ENCODE assay signal across 20 mouse cellular contexts in genomic region chr9:112608932-112609331, GRCm38 (mm10).
DNase-seq lines count a peak whose midpoint lies in the region; ATAC-seq and TF ChIP-seq lines count a peak whose summit lies in the region.
"Had no signal": no experiment of that assay in that cellular context is flagged by ENCODE, and none has a peak within 500 bp of the region (broad histone marks: within the 10 kb centered on the region; RNA-seq: fewer than 3 reads in every experiment).

No protein-coding gene starts in this region.

- H3K4me2 ChIP-seq in liver, postnatal 0 days (ENCODE audit: low read depth, low read length), result no peak overlapping the region
- H3K4me2 ChIP-seq: forebrain, embryonic 13.5 days; heart, embryonic 13.5 days; hindbrain, embryonic 14.5 days; liver, embryonic 11.5 days; lung, embryonic 14.5 days; stomach, embryonic 15.5 days had no signal

- DNase-seq in left cerebral cortex, adult 18-20 months (ENCODE audit: low spot score in 2 of 2), result peak; percentile 30 to 53
- no peak for DNase-seq in left cerebral cortex, postnatal 10 days (ENCODE audit: extremely low spot score in 1 of 2, low spot score in 2 of 2)
- DNase-seq in layer of hippocampus, adult 2 months (ENCODE audit: low spot score in 2 of 2), result peak; percentile 29 to 62
- DNase-seq in left cerebral cortex, adult 9 months (ENCODE audit: low spot score in 2 of 2), result peak; percentile 9 to 57
- DNase-seq in telencephalon, adult 2 months (ENCODE audit: low read depth, low spot score), result peak; percentile 18
- DNase-seq in lung, adult 2 months, result no peak
- DNase-seq in liver, postnatal 0 days, result no peak
- DNase-seq: cerebellum, adult 8-10 months; kidney, adult 9 months; kidney, postnatal 25 days; lung, embryonic 14.5 days; retina, postnatal 1 day; thymus, adult 2 months had no signal

- intact Hi-C loops in left cerebral cortex, postnatal 10 days (cut with DNase I), result no loop called here

- no peaks in the 10 kb centered on the region for H3K9me3 ChIP-seq in liver, postnatal 0 days (ENCODE audit: low read length)
- H3K9me3 ChIP-seq: forebrain, embryonic 13.5 days; midbrain, embryonic 10.5 days; stomach, embryonic 15.5 days had no signal

- no peak for ATAC-seq in liver, postnatal 0 days
- ATAC-seq: forebrain, embryonic 13.5 days had no signal

- 52% methylated on average over 4 of the region's 4 CpGs for WGBS in lung, adult 2 months
- WGBS in liver, postnatal 0 days (ENCODE audit: insufficient replicate concordance), result 40% methylated on average over 4 of the region's 4 CpGs

- H3K27ac ChIP-seq in layer of hippocampus, adult 2 months, result peak overlapping the region; percentile 36
- no peak overlapping the region for H3K27ac ChIP-seq in liver, postnatal 0 days (ENCODE audit: low read depth)
- H3K27ac ChIP-seq: forebrain, embryonic 13.5 days; heart, embryonic 13.5 days; hindbrain, embryonic 14.5 days; macrophage; midbrain, embryonic 10.5 days; stomach, embryonic 15.5 days had no signal

- TF ChIP-seq CTCF in layer of hippocampus, adult 2 months (conservative IDR thresholded peaks at IDR 0.05), result no peak
- TF ChIP-seq CTCF in lung, adult 2 months (IDR thresholded peaks at IDR 0.05; ENCODE audit: insufficient read depth, low read length), result no peak
- no peak for TF ChIP-seq CTCF in liver, postnatal 0 days (IDR thresholded peaks at IDR 0.05; ENCODE audit: low read depth)

- TF ChIP-seq EP300 in liver, postnatal 0 days (IDR thresholded peaks at IDR 0.05; ENCODE audit: low read depth), result no peak

- H3K4me3 ChIP-seq in layer of hippocampus, adult 2 months, result no peak overlapping the region
- H3K4me3 ChIP-seq in lung, adult 2 months (replicated peaks; ENCODE audit: extremely low read depth, low read depth, low read length), result no peak overlapping the region
- no peak overlapping the region for H3K4me3 ChIP-seq in liver, postnatal 0 days (ENCODE audit: low read depth, low read length)
- H3K4me3 ChIP-seq: forebrain, embryonic 13.5 days; heart, embryonic 13.5 days; midbrain, embryonic 10.5 days; stomach, embryonic 15.5 days had no signal

- H3K9ac ChIP-seq in liver, postnatal 0 days (replicated peaks), result no peak overlapping the region
- H3K9ac ChIP-seq: forebrain, embryonic 13.5 days; heart, embryonic 13.5 days; hindbrain, embryonic 14.5 days; lung, embryonic 14.5 days; stomach, embryonic 15.5 days had no signal

- no peaks in the 10 kb centered on the region for H3K4me1 ChIP-seq in lung, adult 2 months (ENCODE audit: control insufficient read depth, insufficient read depth, low read length)
- no peaks in the 10 kb centered on the region for H3K4me1 ChIP-seq in liver, postnatal 0 days (ENCODE audit: insufficient read depth)
- H3K4me1 ChIP-seq: forebrain, embryonic 13.5 days; heart, embryonic 13.5 days; midbrain, embryonic 10.5 days; stomach, embryonic 15.5 days had no signal

- no peak for TF ChIP-seq POLR2A in lung, adult 2 months (IDR thresholded peaks at IDR 0.05; ENCODE audit: borderline replicate concordance, extremely low read depth, low read depth, low read length)

- no peaks in the 10 kb centered on the region for H3K36me3 ChIP-seq in liver, postnatal 0 days (replicated peaks; ENCODE audit: insufficient read depth, low read length)
- H3K36me3 ChIP-seq: heart, embryonic 13.5 days; midbrain, embryonic 10.5 days; stomach, embryonic 15.5 days had no signal

- H3K27me3 ChIP-seq in liver, postnatal 0 days (ENCODE audit: insufficient read depth, low read length), result no peaks in the 10 kb centered on the region
- H3K27me3 ChIP-seq: forebrain, embryonic 13.5 days; heart, embryonic 13.5 days; stomach, embryonic 15.5 days had no signal

Comparison
In these comparisons a context has a peak if more than half of its experiments do, and no peak if none do; other contexts are left out.
1. DNase-seq: peak in left cerebral cortex, adult 18-20 months (2 of 2), layer of hippocampus, adult 2 months (2 of 2), left cerebral cortex, adult 9 months (2 of 2) and telencephalon, adult 2 months (single experiment); none in left cerebral cortex, postnatal 10 days (0 of 2), lung, adult 2 months (single experiment) and liver, postnatal 0 days (single experiment).